Mouse (Mus musculus) layer of hippocampus, adult 18-20 months (tissue): ENCODE results near the gene Tenm2. TPM values are rescaled to one million over a fixed set of nuclear protein-coding genes. Genes with fewer than 3 reads are reported as not detected.

Source experiments
- DNase-seq, 2 experiments: peaks; one replicate each; pipeline ENCODE4 v3.0.0; 2022; ENCODE audit warnings: low spot score in 2 of 2
- long read RNA-seq: library from polyadenylated mRNA; stranded (forward); transcript quantifications from one replicate; pipeline ENCODE4 v2.0.0, GENCODE M21; 2021
- total RNA-seq, 2 experiments: library from RNA; stranded (reverse); gene quantifications; 2 replicates each; pipeline ENCODE4 v1.2.3; 2021

Gene Tenm2
- 100 to 1,000 TPM; 139 to 145 TPM for total RNA-seq
- long read RNA-seq, partial matches to known transcripts = 17 of 32 reads
- long read RNA-seq, other reads (novel, unspliced or antisense) = 15 of 32 reads

GRCm38 (mm10) chr11:37235914-37236600 is at the start of gene Tenm2:
Tenm2 (minus strand) TSS chr11:37235964.
- DNase-seq = peak; percentile 79 to 87

GRCm38 (mm10) chr11:37285186-37285585 is 49.4 kb upstream of the Tenm2 start:
- peak; percentile 24 to 78 for DNase-seq

- DNase-seq = no peak
These were observed 13.0 kb upstream of the Tenm2 start for GRCm38 (mm10) chr11:37248796-37249195.

GRCm38 (mm10) chr11:37237096-37237725 is 1.4 kb upstream of the Tenm2 start:
- peak; percentile 28 to 51 for DNase-seq

GRCm38 (mm10) chr11:37236601-37237083 is 878 bp upstream of the Tenm2 start:
- DNase-seq = peak; percentile 49 to 73

- peak in 1 of 2 experiments; percentile 39 for DNase-seq
These were observed 556 bp downstream of the Tenm2 start for GRCm38 (mm10) chr11:37235021-37235795.

GRCm38 (mm10) chr11:37227404-37227803 is 8.4 kb downstream of the Tenm2 start:
- no peak for DNase-seq

- no peak for DNase-seq
These were observed 8.8 kb downstream of the Tenm2 start for GRCm38 (mm10) chr11:37226943-37227342.

GRCm38 (mm10) chr11:37222737-37223136 is 13.0 kb downstream of the Tenm2 start:
- DNase-seq = no peak

- peak; percentile 42 to 63 for DNase-seq
These were observed 13.7 kb downstream of the Tenm2 start for GRCm38 (mm10) chr11:37222056-37222455.

- DNase-seq = no peak
These were observed 14.8 kb downstream of the Tenm2 start for GRCm38 (mm10) chr11:37220921-37221320.

- peak; percentile 64 to 88 for DNase-seq
These were observed 49.6 kb downstream of the Tenm2 start for GRCm38 (mm10) chr11:37186132-37186531.

GRCm38 (mm10) chr11:37177426-37177825 is 58.3 kb downstream of the Tenm2 start:
- DNase-seq = no peak

- DNase-seq = peak in 1 of 2 experiments; percentile 78
These were observed 81.6 kb downstream of the Tenm2 start for GRCm38 (mm10) chr11:37153933-37154880.

- DNase-seq = no peak
These were observed 82.4 kb downstream of the Tenm2 start for GRCm38 (mm10) chr11:37153382-37153781.

- no peak for DNase-seq
These were observed 85.8 kb downstream of the Tenm2 start for GRCm38 (mm10) chr11:37150011-37150410.

- DNase-seq = no peak
These were observed 91.8 kb downstream of the Tenm2 start for GRCm38 (mm10) chr11:37143996-37144395.

GRCm38 (mm10) chr11:37143478-37143877 is 92.3 kb downstream of the Tenm2 start:
- DNase-seq = no peak

- DNase-seq = no peak
These were observed 106.9 kb downstream of the Tenm2 start for GRCm38 (mm10) chr11:37128893-37129292.

- no peak for DNase-seq
These were observed 117.7 kb downstream of the Tenm2 start for GRCm38 (mm10) chr11:37118058-37118457.
